Mouse (Mus musculus) embryonic facial prominence, embryonic 12.5 days (tissue): Measurements from ENCODE around the gene Mtfp1. TPM values are rescaled to one million over a fixed set of nuclear protein-coding genes. Genes with fewer than 3 reads are reported as not detected.
"Not testable (repeated sequence)": the region's sequence is repeated elsewhere in the genome, so short reads cannot be mapped to it uniquely, and the experiment has no call there.

Experiments used
- ATAC-seq: fragments of 200-750 bp; cut with Nextera tagmentation; 2 replicates; pipeline ENCODE4 v1.8.0; 2017; ENCODE audit not compliant: insufficient number of reproducible peaks, insufficient read depth, low FRiP score, low TSS enrichment
- H3K27ac ChIP-seq: fragments of 300-500 bp; sonication (generic); 2 replicates; pipeline ENCODE4 v1.5.1; 2016; ENCODE audit warnings: mild to moderate bottlenecking
- H3K27me3 ChIP-seq: fragments of 300-500 bp; sonication (generic); 2 replicates; pipeline ENCODE4 v1.6.1; 2016; ENCODE audit warnings: mild to moderate bottlenecking, moderate library complexity
- H3K36me3 ChIP-seq: fragments of 300-500 bp; sonication (generic); 2 replicates; pipeline ENCODE4 v1.6.1; 2016; ENCODE audit warnings: mild to moderate bottlenecking
- H3K4me1 ChIP-seq: fragments of 300-500 bp; sonication (generic); 2 replicates; pipeline ENCODE4 v1.6.1; 2016
- H3K4me2 ChIP-seq: fragments of 300-500 bp; sonication (generic); replicated peaks from 2 replicates; pipeline ENCODE4 v1.6.1; 2016; ENCODE audit warnings: mild to moderate bottlenecking, moderate library complexity
- H3K4me3 ChIP-seq: fragments of 300-500 bp; sonication (generic); 2 replicates; pipeline ENCODE4 v1.5.1; 2016; ENCODE audit warnings: mild to moderate bottlenecking
- H3K9ac ChIP-seq: fragments of 300-500 bp; sonication (generic); 2 replicates; pipeline ENCODE4 v1.6.1; 2016; ENCODE audit warnings: mild to moderate bottlenecking, moderate library complexity
- H3K9me3 ChIP-seq: fragments of 300-500 bp; sonication (generic); 2 replicates; pipeline ENCODE4 v1.6.1; 2016; ENCODE audit warnings: mild to moderate bottlenecking, moderate library complexity
- WGBS: fragments of 180-500 bp; shearing (Covaris S2); methylation state at CpG from one replicate; pipeline ENCODE4 v1.1.7; 2016; 5-methylcytosine and 5-hydroxymethylcytosine counted together
- polyA plus RNA-seq: library from polyadenylated mRNA; unstranded; fragments of >200 nt; fragmentation: Nextera tagmentation; extraction: Ambion mirVana; gene quantifications from 2 replicates; pipeline ENCODE4 v1.2.1, GENCODE M21; 2016

The Mtfp1 gene
- polyA plus RNA-seq, 1 experiment from 2014 or later: 7.6 TPM

DNA sequence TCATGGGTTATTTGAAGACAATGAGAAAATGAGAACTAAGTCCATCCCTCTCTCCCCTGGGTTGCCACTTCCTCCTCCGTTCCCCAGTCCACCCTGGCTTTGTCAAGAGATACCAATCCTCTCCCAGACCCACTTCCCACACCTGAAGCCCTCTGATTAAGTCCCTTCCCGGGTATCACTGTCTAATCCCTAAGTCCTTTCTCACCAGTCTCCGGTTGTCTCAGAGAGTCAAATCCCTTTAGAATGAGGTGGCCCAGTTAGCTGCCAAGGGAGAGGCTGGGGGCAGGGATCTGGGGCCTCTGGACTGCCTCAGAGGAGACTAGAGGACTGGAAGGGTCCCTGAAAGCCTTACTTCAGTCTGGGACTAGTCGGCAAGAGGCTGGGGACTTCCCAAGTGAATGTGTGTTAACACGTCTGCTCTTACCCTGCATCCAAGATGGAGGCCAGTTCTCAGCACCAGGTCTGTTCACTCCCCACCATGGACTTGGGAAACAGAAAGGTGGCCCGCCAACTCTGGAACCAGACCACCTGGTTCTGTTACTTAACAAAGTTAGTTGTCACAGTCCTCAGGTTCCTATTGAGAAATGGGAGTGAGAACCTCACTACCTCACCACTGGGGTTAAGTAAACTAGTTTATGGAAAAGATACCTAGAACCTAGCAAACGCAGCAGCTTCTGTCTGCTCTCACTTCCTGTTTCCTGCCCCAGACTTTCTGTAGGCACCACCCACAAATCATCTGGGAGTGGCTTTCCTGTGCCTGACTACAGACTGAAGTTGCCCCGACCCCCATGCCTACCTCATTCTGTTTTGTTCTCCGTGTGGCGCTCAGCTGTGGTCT, 27.7 kb upstream of the Mtfp1 start, which contains the start of gene Sec14l2:
Gene Sec14l2, minus strand, starts transcription at position 674 of the 838 bp plus-strand sequence.
- Histone ChIP-seq H3K36me3 (no peaks in the 10 kb centered on the region), H3K4me1 (0 out of 2 replicates have a peak, but pooled peaks cover 7% of the 10 kb centered on the region), H3K27ac (no peak within 1 kb of the TSS), H3K9ac (no peak within 1 kb of the TSS), H3K9me3 (0 out of 2 replicates have a peak, but pooled peaks cover 6% of the 10 kb centered on the region), H3K4me3 (no peak within 1 kb of the TSS), H3K4me2 (no peak within 1 kb of the TSS), H3K27me3 (peaks cover 6% of the 10 kb centered on the region)
- WGBS: 74% methylated on average over 10 of the region's 10 CpGs
- no peak for ATAC-seq

DNA sequence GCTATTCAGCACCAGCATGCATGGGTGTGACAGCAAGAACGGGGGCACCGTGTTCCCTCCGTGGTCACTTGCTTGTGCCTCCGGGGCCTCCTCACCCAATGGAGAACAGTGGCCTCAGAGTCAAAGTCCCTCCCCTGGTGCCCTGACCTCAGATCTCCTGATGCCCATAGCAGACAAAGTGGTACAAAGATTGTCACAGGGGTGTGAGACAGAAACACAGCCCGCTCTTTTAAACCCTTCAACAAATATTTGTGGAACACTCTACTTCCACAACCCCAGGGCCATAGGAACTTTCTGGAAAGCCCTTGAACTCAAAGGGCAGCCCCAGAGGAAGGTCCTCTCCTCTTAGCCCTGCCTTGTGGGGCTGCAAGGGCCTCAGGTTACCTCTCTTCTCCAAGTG, 27.0 kb upstream of the Mtfp1 start:
- H3K36me3 ChIP-seq: no peaks in the 10 kb centered on the region
- ATAC-seq: no peak
- H3K4me2 ChIP-seq: no peak overlapping the region
- peaks cover 13% of the 10 kb centered on the region for H3K27me3 ChIP-seq
- no peak overlapping the region for H3K9ac ChIP-seq
- 76% methylated on average over 5 of the region's 5 CpGs for WGBS
- no peak overlapping the region for H3K27ac ChIP-seq
- H3K9me3 ChIP-seq: 0 out of 2 replicates have a peak, but pooled peaks cover 6% of the 10 kb centered on the region
- H3K4me3 ChIP-seq: no peak overlapping the region
- H3K4me1 ChIP-seq: peaks cover 14% of the 10 kb centered on the region; the same call in 1 of the 2 replicates

DNA sequence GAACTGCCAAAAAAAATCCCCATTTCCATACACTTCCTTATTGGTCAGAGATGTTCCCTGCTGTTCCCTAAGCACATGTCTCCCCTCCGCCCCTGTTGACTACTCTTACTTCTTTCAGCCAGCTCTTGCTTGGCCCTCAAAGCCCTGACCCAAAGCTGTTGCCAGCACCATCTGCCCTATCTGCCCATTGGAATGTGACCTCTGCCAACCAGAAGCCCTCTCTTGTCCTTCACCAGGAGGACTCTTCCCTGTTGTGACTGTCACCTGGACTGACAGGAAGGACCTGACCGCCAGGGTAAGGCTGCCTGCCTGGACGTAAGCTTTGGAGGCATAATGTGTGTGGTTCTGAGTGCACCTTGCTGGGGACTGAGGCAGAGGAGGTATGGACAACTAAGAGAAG, 26.4 kb upstream of the Mtfp1 start:
- Histone ChIP-seq H3K9ac (no peak overlapping the region), H3K9me3 (0 out of 2 replicates have a peak, but pooled peaks cover 5% of the 10 kb centered on the region), H3K4me2 (no peak overlapping the region), H3K4me1 (peaks cover 17% of the 10 kb centered on the region; the same call in 1 of the 2 replicates), H3K4me3 (no peak overlapping the region), H3K27me3 (peaks cover 13% of the 10 kb centered on the region), H3K36me3 (no peaks in the 10 kb centered on the region), H3K27ac (no peak overlapping the region)
- WGBS: 82% methylated on average over 3 of the region's 3 CpGs
- no peak for ATAC-seq

DNA sequence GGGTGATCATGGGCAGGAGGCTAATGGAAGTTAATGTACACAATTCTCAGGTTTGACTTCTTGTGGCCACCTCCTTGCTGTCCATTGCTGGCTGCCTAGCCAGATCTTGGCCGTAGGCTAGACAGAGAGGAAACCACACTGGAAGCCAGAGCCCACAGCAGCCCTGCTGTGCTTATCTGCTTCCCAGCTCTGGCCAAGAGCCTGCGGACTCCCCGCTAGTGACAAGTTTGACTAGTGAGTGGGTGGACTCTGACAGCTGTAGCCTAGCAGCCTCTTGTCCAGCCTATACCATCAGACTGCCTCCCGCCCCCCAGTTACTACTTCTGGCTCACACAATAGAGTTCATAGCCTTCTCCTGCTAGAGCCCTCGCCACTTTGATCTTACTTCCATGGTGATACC, 24.4 kb upstream of the Mtfp1 start:
- no peak overlapping the region for H3K9ac ChIP-seq
- H3K27ac ChIP-seq: no peak overlapping the region
- H3K4me2 ChIP-seq: no peak overlapping the region
- WGBS: 86% methylated on average over 5 of the region's 5 CpGs
- no peaks in the 10 kb centered on the region for H3K36me3 ChIP-seq
- H3K9me3 ChIP-seq: 0 out of 2 replicates have a peak, but pooled peaks cover 2% of the 10 kb centered on the region
- no peak overlapping the region for H3K4me3 ChIP-seq
- H3K27me3 ChIP-seq: peaks cover 13% of the 10 kb centered on the region
- peaks cover 17% of the 10 kb centered on the region; the same call in 1 of the 2 replicates for H3K4me1 ChIP-seq
- no peak for ATAC-seq

DNA sequence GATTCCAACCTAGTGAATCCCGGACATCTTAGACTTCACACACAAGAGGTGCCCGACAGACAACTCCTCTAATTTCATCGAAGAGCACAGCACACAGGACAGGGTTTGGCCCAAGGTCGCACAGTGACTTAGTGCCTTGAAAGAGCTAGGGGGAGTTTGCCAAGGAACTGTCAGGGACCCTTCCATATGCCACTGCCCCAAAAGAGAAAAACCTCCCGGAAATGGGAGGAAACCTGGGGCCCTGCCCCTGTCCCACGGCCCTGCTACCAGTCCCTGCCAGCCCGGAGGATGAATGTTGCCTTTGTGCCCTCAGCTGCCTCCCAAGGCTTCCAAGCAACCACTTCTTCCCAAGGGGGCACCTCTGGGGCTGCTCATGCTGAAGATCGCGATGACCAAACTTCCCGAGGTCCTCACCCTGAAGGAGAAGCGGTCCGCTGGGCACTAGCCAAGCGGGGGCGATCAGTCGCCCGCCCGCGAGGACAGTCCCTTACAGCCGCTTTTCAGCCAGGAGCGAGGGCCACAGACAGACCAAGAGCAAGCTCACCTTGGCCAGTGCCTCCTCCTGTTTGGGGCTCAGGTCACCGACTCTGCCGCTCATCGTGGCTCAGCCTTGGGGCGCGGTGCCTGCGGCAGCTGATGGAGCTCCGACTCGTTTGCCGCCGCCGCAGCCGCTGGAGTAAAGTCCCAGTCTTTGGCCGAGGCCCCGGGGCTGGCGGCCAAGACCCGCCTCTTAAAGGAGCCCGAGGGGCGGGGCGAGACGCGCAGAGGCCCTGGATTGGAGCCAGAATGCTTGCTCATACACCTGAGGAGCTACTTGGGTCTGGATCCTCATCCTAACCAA, 23.1 kb upstream of the Mtfp1 start:
- H3K27me3 ChIP-seq: peaks cover 13% of the 10 kb centered on the region
- no peaks in the 10 kb centered on the region for H3K36me3 ChIP-seq
- WGBS: 4% methylated on average over 41 of the region's 41 CpGs
- H3K4me3 ChIP-seq: peak overlapping the region; percentile 53
- peak overlapping the region; percentile 85 for H3K4me2 ChIP-seq
- H3K27ac ChIP-seq: no peak overlapping the region
- H3K4me1 ChIP-seq: peaks cover 17% of the 10 kb centered on the region; the same call in 1 of the 2 replicates
- ATAC-seq: 0 out of 2 replicates have a peak, but pooled peaks have one; percentile 39
- no peaks in the 10 kb centered on the region for H3K9me3 ChIP-seq
- peak overlapping the region; percentile 62 for H3K9ac ChIP-seq

DNA sequence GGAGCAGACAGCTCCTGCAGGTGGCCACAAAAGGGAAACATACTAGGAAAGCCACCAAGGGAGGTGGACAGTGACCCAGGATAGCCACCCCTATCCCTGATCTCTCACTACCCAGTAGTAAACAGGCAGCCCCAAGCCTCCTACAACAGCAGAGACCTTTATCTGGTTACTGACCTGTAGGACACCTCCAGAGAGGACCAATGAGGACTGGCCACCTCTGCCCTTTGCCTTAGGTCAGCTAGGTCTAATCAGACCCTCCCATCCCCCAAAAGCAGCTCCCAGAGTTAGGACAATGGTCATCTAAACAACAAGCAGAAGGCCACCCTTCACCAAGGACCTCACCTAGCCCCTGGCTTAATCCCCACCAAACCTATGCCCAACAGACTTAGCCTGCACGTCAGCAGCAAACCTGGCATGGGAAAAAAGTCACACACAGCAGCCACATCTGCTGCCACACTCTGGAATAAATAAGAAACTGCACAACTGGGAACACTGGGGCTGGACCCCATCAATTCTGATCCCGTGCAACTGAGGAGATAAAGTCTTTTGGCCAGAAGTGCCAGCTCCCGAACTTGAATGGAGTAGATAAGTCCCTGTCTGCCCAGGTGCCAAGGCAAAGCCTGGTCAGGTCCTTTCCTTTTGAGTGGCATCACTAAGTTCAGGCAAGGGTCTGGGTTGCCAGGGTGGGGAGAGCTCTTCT, 22.3 kb upstream of the Mtfp1 start:
- no peaks in the 10 kb centered on the region for H3K36me3 ChIP-seq
- H3K9ac ChIP-seq: peak overlapping the region; percentile 62
- WGBS: 30% methylated on average over 3 of the region's 3 CpGs
- H3K4me3 ChIP-seq: peak overlapping the region; percentile 53
- H3K4me2 ChIP-seq: peak overlapping the region; percentile 85
- ATAC-seq: no peak
- peaks cover 13% of the 10 kb centered on the region for H3K27me3 ChIP-seq
- H3K4me1 ChIP-seq: peaks cover 17% of the 10 kb centered on the region; the same call in 1 of the 2 replicates
- no peaks in the 10 kb centered on the region for H3K9me3 ChIP-seq
- H3K27ac ChIP-seq: no peak overlapping the region

DNA sequence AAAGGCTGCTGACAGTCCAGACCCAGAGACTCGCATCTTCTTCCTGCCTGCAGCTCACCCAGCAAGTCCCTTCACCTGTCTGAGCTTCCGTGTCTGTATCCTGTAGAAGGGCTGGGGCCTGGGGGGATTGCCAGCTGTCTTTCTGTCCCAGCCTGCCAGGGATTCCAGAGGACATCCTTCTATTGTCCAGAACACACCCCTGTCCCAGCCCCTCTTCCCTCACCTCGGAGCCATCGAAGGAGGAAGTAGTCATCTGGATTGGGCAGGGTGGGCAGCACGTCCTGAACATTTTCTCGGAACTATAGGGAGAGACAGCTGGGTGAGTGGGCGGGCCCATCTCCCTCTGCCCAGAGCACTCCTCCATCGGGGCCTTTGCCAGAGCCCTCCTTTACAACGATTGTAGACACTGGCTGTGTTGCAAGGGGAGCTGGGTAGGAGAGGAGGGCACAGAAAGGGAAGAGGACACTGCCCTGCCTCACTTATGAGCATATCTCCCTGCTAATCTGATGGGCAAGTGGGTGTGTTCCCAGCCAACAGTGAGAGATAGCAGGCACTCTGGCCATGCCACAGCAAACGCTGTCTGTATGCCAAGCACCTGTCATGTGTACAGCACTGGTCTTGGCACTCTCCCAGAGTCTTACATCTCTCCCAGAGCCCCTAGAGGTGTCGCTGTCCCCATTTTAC, 21.4 kb upstream of the Mtfp1 start:
- WGBS: 59% methylated on average over 11 of the region's 11 CpGs
- Histone ChIP-seq H3K9ac (no peak overlapping the region), H3K4me3 (no peak overlapping the region), H3K4me2 (no peak overlapping the region), H3K36me3 (no peaks in the 10 kb centered on the region), H3K27me3 (peaks cover 13% of the 10 kb centered on the region), H3K9me3 (no peaks in the 10 kb centered on the region), H3K4me1 (peaks cover 17% of the 10 kb centered on the region; the same call in 1 of the 2 replicates), H3K27ac (no peak overlapping the region)
- no peak for ATAC-seq

DNA sequence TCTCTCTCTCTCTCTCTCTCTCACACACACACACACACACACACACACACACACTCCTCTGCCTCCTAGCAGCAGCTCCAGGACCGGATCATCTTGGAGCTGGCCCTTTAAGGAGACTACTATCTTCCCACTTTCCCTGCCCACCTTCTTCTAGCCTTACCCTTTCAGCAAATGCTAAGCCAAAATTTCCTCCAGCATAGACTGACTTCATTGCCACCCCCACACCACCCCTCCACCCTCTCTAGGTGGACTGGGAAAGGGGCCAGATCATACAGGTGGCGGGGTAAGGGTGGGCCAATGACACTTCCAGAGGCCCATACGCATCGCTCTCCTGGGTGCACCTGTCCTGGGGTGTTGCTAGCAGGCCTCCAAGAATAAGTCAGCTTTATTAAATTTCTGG, 20.2 kb upstream of the Mtfp1 start:
- H3K4me1 ChIP-seq: peaks cover 17% of the 10 kb centered on the region; the same call in 1 of the 2 replicates
- 87% methylated on average over 4 of the region's 4 CpGs for WGBS
- H3K36me3 ChIP-seq: no peaks in the 10 kb centered on the region
- no peak overlapping the region for H3K4me3 ChIP-seq
- no peak for ATAC-seq
- no peak overlapping the region for H3K4me2 ChIP-seq
- peaks cover 13% of the 10 kb centered on the region for H3K27me3 ChIP-seq
- H3K9me3 ChIP-seq: no peaks in the 10 kb centered on the region
- no peak overlapping the region for H3K9ac ChIP-seq
- H3K27ac ChIP-seq: no peak overlapping the region

DNA sequence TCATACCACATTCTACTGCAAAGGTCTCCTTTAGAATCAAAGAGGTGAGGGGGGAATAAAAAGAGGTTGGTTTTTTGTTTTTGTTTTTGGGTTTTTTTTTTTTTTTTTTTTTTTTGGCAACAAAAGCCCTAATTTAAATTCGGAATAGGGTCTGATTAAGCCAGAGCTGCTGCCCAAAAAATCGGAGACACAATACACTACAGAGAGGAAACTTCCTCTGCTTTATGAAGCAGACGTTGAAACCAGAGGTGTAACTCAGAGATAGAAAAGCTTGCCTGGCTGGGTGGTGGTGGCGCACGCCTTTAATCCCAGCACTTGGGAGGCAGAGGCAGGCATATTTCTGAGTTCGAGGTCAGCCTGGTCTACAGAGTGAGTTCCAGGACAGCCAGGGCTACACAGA, 19.3 kb upstream of the Mtfp1 start:
- H3K27me3 ChIP-seq: peaks cover 10% of the 10 kb centered on the region
- H3K36me3 ChIP-seq, H3K9me3 ChIP-seq, ATAC-seq, H3K4me3 ChIP-seq, H3K9ac ChIP-seq, H3K27ac ChIP-seq, H3K4me2 ChIP-seq: not testable (repeated sequence)
- peaks cover 17% of the 10 kb centered on the region; the same call in 1 of the 2 replicates for H3K4me1 ChIP-seq
- WGBS: 81% methylated on average over 6 of the region's 6 CpGs

DNA sequence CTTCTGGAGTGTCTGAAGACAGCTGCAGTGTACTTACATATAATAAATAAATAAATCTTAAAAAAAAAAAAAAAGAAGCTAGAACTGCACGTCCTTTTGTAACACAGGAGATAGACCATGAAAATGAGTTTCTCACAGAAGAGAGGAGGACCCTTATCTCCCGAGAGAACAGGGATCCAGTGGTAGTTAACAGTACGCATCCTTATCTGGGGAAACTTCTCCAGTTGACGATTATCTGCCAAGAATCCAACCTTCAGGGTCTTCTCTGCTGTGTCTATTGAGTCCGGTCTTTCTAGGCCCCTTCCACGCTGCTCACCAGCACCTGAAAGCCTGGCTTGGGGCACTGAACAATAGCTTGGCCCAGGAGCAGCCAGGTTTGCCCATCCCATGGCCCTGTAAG, 18.7 kb upstream of the Mtfp1 start:
- Histone ChIP-seq H3K27ac (no peak overlapping the region), H3K4me3 (no peak overlapping the region), H3K9me3 (no peaks in the 10 kb centered on the region), H3K4me1 (peaks cover 17% of the 10 kb centered on the region; the same call in 1 of the 2 replicates), H3K4me2 (no peak overlapping the region), H3K9ac (no peak overlapping the region), H3K27me3 (peaks cover 7% of the 10 kb centered on the region), H3K36me3 (no peaks in the 10 kb centered on the region)
- WGBS: 79% methylated on average over 6 of the region's 6 CpGs
- no peak for ATAC-seq
